Mouse (Mus musculus) kidney, adult 2 months (tissue): Measurements from ENCODE around the gene Men1.

Experiments used
- CTCF ChIP-seq: fragments of 200-500 bp; conservative IDR thresholded peaks from 2 replicates; pipeline ENCODE4 v1.5.1; 2011; ENCODE audit warnings: low read depth, mild to moderate bottlenecking, control low read depth, low read length, moderate library complexity, mixed read lengths; ENCODE audit not compliant: insufficient read depth, insufficient read length
- POLR2A ChIP-seq: fragments of 200-500 bp; IDR thresholded peaks from one replicate; pipeline ENCODE4 v1.6.1; 2011; ENCODE audit warnings: low read depth, low read length, control low read depth

DNA sequence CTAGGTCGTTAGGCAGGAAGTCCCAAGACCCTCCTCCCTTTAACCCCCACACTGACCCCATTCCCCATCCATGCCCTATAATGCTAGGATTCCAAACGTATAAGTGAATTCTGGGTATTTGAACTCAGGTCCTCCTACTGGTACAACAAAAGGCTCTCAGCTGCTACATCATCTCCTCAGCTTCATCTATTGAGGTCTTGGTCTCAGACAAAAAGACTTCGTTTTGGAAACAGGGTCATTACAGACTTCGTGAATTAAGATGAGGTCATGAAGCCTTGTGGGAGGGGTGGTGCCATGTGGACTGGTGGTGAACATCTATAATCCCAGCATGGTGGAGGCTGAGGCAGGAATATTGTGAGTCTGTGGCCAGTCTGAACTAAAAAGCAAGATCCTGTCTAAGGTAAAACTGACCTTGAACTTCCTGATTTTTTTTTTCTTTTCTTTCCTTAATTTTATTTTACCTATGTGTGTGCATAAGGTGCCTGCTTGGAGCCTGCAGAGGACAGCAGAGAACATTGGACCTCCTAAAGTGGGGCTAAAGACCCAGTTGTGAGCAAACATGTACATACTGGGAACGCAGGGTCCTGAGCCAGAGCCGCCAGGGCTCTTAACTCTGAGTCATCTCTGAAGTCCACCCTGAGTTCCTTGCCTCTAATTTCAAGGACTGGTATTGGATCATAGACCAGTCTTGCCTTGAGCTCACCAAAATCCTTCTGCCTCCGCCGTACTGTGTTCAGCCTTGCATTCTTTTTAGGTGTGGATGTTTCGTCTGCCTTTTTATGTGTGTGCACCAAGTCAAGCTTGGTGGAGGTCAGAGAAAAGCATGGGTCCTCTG is 801 bp upstream of the Men1 start:
- TF ChIP-seq CTCF = no peak
- no peak for TF ChIP-seq POLR2A
